Mouse (Mus musculus) liver, embryonic 13.5 days (tissue): ENCODE results near the gene Col1a2. TPM values are rescaled to one million over a fixed set of nuclear protein-coding genes. Genes with fewer than 3 reads are reported as not detected.

Experiments used
- ATAC-seq: fragments of 200-750 bp; cut with Nextera tagmentation; 2 replicates; pipeline ENCODE4 v1.8.0; 2017; ENCODE audit warnings: low read depth, mild to moderate bottlenecking, moderate number of reproducible peaks, moderate library complexity
- DNase-seq: peaks from one replicate; pipeline ENCODE4 v3.0.0; 2022
- H3K27ac ChIP-seq: fragments of 300-500 bp; sonication (generic); 2 replicates; pipeline ENCODE4 v1.5.1; 2015; ENCODE audit warnings: moderate library complexity, mild to moderate bottlenecking, inconsistent platforms
- H3K27me3 ChIP-seq: fragments of 300-500 bp; sonication (generic); 2 replicates; pipeline ENCODE4 v1.6.1; 2015; ENCODE audit warnings: mild to moderate bottlenecking, inconsistent platforms
- H3K36me3 ChIP-seq: fragments of 300-500 bp; sonication (generic); 2 replicates; pipeline ENCODE4 v1.6.1; 2015; ENCODE audit warnings: mild to moderate bottlenecking, inconsistent platforms
- H3K4me1 ChIP-seq: fragments of 300-500 bp; sonication (generic); replicated peaks from 2 replicates; pipeline ENCODE4 v1.6.1; 2015; ENCODE audit warnings: inconsistent platforms
- H3K4me2 ChIP-seq: fragments of 300-500 bp; sonication (generic); 2 replicates; pipeline ENCODE4 v1.6.1; 2015; ENCODE audit warnings: inconsistent platforms, mild to moderate bottlenecking, moderate library complexity
- H3K4me3 ChIP-seq: fragments of 300-500 bp; sonication (generic); replicated peaks from 2 replicates; pipeline ENCODE4 v1.5.1; 2015; ENCODE audit warnings: mild to moderate bottlenecking, inconsistent platforms
- H3K9ac ChIP-seq: fragments of 300-500 bp; sonication (generic); 2 replicates; pipeline ENCODE4 v1.6.1; 2015; ENCODE audit warnings: mild to moderate bottlenecking, inconsistent platforms
- H3K9me3 ChIP-seq: fragments of 300-500 bp; sonication (generic); replicated peaks from 2 replicates; pipeline ENCODE4 v1.6.1; 2016; ENCODE audit warnings: inconsistent platforms
- WGBS: fragments of 180-500 bp; shearing (Covaris S2); methylation state at CpG from one replicate; pipeline ENCODE4 v1.1.7; 2015; ENCODE audit not compliant: insufficient replicate concordance; 5-methylcytosine and 5-hydroxymethylcytosine counted together
- polyA plus RNA-seq: library from polyadenylated mRNA; unstranded; fragments of >200 nt; fragmentation: Nextera tagmentation; extraction: Ambion mirVana; gene quantifications from 2 replicates; pipeline ENCODE4 v1.2.1, GENCODE M21; 2015

Col1a2 gene
- 53.7 and 54.3 TPM in 2 replicates for polyA plus RNA-seq

DNA sequence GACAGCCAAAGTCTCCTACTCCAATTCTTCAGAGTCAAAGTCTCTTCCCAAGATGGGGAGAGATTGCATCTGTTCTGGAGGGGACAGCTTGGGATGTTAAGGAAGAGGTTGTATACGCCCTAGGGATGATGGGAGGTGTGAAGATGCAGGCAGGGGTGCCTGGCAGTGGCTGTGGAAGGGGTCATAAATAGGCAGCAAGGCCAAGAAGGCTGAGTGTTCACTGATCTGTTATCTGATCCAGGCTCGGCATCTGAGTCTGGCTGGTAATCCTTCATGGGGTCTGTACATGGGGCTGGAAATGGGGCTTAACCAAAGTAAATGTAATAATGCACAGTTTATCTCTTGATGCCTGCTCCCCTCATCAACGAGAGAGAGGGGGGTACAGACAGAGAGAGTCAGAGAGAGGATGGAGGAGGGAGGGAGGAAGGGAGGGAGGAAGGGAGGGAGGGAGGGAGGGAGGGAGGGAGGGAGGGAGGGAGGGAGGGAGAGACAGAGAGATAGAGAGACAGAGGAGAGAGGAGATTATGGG lies at the start of gene Col1a2:
Gene Col1a2 (plus strand): TSS at position 212 of the 529 bp plus-strand sequence.
- no peaks in the 10 kb centered on the region for H3K9me3 ChIP-seq
- DNase-seq (no peak), ATAC-seq (no peak)
- H3K27ac ChIP-seq: no peak within 1 kb of the TSS
- peak within 1 kb of the TSS; percentile 42 for H3K4me3 ChIP-seq
- H3K36me3 ChIP-seq: no peaks in the 10 kb centered on the region
- 0 out of 2 replicates have a peak, but pooled peaks cover 7% of the 10 kb centered on the region for H3K4me1 ChIP-seq
- H3K4me2 ChIP-seq: peak within 1 kb of the TSS; percentile 61
- H3K27me3 ChIP-seq: peaks cover 9% of the 10 kb centered on the region; the same call in 1 of the 2 replicates
- H3K9ac ChIP-seq: 0 out of 2 replicates have a peak within 1 kb of the TSS, but pooled peaks have one; percentile 49
- WGBS: 17% methylated on average over 2 of the region's 3 CpGs

DNA sequence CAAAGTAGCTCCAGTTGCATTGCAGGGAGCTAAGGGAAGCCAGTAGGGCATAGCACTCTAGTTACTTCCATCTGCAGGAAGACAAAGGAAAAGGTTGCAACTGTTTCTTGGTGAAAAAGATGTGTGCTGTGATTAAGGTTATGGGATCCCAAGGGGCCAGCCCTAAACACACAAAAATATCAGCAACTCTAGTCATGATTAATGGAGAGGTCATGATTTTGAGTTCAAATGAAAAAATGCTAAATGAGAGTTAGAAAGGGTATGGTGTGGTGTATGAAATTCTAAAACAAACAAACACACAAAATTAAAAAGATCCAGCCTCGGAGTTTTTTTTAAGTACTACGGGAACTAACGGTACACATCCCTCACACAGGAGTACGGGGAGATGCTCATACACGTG lies 49.1 kb upstream of the Col1a2 start:
- Histone ChIP-seq H3K4me2 (no peak overlapping the region), H3K9ac (no peak overlapping the region), H3K27ac (no peak overlapping the region), H3K36me3 (no peaks in the 10 kb centered on the region), H3K4me3 (no peak overlapping the region), H3K27me3 (no peaks in the 10 kb centered on the region), H3K9me3 (no peaks in the 10 kb centered on the region), H3K4me1 (peaks cover 18% of the 10 kb centered on the region)
- DNase-seq (no peak), ATAC-seq (no peak)
- 65% methylated on average over 5 of the region's 5 CpGs for WGBS

DNA sequence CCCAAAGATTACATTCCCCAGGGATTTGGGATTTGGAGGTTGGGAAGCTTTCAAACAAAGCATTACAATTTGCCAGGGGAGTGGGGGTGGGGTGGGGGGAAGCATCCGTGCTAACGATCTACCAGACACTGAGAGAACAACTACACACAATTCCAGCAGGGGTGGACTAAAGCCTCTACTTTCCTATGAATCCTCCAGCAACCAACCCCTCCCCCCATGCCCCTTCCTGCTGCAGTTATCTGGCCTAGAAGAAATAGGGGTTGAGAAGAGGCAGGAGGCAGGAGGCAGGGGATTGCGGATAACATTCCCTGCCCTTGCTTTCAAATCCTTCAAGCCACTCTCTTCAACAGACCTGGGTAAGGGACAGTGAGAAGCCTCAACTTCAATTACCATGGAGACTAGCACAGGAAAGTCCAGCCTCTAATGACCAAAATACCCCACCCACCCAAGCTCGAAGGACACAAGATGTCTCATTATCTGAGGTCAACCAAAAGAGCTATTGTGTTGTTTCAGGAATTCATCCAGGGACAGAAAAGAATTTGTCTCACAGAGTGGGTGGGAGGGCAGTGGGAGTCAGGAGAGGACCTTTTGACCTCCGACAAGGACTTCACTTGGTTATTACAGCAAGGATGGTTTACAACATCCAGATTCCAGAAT lies 48.5 kb upstream of the Col1a2 start:
- no peak overlapping the region for H3K4me3 ChIP-seq
- H3K27me3 ChIP-seq: no peaks in the 10 kb centered on the region
- peaks cover 18% of the 10 kb centered on the region for H3K4me1 ChIP-seq
- no peak overlapping the region for H3K9ac ChIP-seq
- WGBS: 36% methylated on average over 5 of the region's 5 CpGs
- DNase-seq (no peak), ATAC-seq (no peak)
- no peaks in the 10 kb centered on the region for H3K9me3 ChIP-seq
- no peaks in the 10 kb centered on the region for H3K36me3 ChIP-seq
- no peak overlapping the region for H3K27ac ChIP-seq
- H3K4me2 ChIP-seq: no peak overlapping the region

DNA sequence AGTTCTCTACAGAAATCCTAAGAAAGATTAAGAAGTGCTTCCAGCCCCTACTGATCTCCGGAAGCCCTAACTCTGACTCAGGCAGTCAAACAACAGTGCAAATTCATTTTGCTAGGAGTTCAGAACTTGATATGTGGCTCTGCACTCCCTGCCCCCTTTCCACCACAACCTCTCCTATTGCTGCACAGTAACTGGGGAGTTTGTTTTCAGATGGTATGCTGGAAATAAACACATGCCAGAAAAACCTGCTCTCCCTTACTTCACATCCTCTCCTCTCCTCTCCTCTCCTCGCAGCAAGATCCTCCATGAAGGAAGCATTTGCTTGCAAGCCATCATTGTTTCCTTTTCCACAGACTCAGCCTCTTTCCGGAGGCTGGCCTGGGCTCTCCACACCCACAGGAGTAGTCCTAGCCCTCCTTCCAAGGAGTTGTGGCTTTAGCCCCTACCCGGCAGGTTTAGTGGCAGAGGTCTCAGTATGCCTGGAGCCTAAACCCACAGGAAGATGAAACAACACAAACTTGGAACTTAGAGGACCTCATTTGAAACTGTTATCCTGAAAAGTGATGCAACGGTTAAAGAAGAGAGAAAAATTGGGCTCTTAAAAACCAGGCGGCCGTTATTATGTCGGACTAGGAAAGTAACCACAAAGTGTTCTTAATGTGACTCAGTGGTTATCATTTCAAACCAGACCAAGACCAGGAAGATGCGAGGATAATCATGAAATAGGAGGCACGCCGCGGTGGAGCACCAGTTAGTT lies 47.7 kb upstream of the Col1a2 start:
- no peak overlapping the region for H3K9ac ChIP-seq
- H3K27ac ChIP-seq: peak overlapping the region; percentile 29; the same call in 1 of the 2 replicates
- H3K36me3 ChIP-seq: no peaks in the 10 kb centered on the region
- H3K4me3 ChIP-seq: no peak overlapping the region
- DNase-seq: no peak
- no peak; the same call in 1 of the 2 replicates for ATAC-seq
- H3K4me2 ChIP-seq: peak overlapping the region; percentile 31
- WGBS: 14% methylated on average over 12 of the region's 12 CpGs
- H3K4me1 ChIP-seq: peaks cover 18% of the 10 kb centered on the region
- H3K9me3 ChIP-seq: no peaks in the 10 kb centered on the region
- H3K27me3 ChIP-seq: no peaks in the 10 kb centered on the region

DNA sequence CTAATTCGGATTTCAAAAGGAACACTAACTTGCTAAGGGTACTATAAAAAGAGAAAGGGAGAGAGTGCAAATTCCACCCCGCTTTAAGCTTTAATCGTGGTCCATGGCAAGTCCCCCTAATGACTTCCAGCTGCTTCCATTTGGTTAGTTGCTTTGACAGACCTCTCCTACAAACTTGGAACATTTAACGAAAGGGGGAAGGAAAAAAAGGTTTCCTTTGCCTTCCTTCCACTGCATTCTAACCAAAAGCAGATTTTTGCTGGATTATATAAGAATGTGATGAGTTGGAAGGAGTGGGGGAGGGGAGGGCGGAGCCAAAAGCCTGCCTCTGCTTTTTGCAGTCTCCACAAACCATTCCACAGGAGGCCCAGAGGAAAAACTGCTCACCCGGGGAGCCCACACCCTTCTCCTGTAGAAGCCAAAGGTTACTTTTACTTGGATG lies 47.0 kb upstream of the Col1a2 start:
- Histone ChIP-seq H3K36me3 (no peaks in the 10 kb centered on the region), H3K4me2 (peak overlapping the region; percentile 31; the same call in 1 of the 2 replicates), H3K27me3 (no peaks in the 10 kb centered on the region), H3K4me1 (peaks cover 18% of the 10 kb centered on the region), H3K9ac (no peak overlapping the region), H3K4me3 (no peak overlapping the region), H3K9me3 (no peaks in the 10 kb centered on the region), H3K27ac (no peak overlapping the region)
- 23% methylated on average over 6 of the region's 6 CpGs for WGBS
- ATAC-seq (no peak), DNase-seq (no peak)

DNA sequence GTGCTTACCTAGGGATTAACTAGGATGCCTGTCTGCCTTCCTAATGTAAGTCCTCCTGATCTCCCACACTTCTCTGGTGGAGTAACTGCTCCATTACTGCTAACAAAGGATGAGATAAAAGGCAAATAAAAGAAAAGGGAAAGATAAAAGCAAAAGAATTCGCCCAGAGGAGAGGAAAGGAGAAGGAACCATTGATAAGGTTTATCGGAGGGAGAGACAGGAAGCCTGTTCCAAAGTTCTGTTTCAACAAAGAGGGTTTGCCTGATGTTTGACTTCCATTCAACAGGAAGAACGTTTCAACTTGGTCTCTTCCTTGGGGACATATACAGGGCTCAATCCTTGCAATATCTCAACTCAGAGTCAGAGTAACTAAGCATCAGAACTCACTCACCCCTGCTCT lies 39.3 kb upstream of the Col1a2 start:
- H3K36me3 ChIP-seq: no peaks in the 10 kb centered on the region
- no peak for DNase-seq
- H3K27ac ChIP-seq: no peak overlapping the region
- WGBS: 8% methylated on average over 3 of the region's 3 CpGs
- no peak overlapping the region for H3K4me2 ChIP-seq
- H3K9ac ChIP-seq: no peak overlapping the region
- H3K27me3 ChIP-seq: no peaks in the 10 kb centered on the region
- no peaks in the 10 kb centered on the region for H3K9me3 ChIP-seq
- ATAC-seq: no peak
- no peak overlapping the region for H3K4me3 ChIP-seq
- 0 out of 2 replicates have a peak, but pooled peaks cover 5% of the 10 kb centered on the region for H3K4me1 ChIP-seq

DNA sequence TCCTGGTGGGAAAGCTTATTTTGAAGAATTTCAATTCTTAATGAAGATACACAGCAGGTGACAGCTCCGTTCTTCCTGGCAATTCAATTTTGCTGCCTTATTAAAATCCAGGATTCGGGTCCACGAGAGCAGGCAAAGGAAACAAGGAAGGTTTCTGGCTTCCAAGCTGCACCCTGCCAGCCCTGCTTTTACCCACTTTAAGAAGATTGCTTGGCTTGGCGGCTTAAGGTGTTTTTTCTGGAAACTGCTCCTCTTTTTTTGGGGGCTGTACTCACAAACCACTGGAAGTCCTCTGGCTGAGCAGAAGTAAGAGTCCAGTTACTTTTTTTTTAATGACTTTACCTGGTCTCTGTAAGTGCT lies 21.1 kb upstream of the Col1a2 start:
- no peak overlapping the region for H3K9ac ChIP-seq
- H3K4me1 ChIP-seq: no peaks in the 10 kb centered on the region
- ATAC-seq: no peak
- no peaks in the 10 kb centered on the region for H3K9me3 ChIP-seq
- H3K36me3 ChIP-seq: no peaks in the 10 kb centered on the region
- H3K4me3 ChIP-seq: no peak overlapping the region
- no peak overlapping the region for H3K4me2 ChIP-seq
- WGBS: 69% methylated on average over 4 of the region's 4 CpGs
- DNase-seq: no peak
- H3K27ac ChIP-seq: no peak overlapping the region
- H3K27me3 ChIP-seq: no peaks in the 10 kb centered on the region

DNA sequence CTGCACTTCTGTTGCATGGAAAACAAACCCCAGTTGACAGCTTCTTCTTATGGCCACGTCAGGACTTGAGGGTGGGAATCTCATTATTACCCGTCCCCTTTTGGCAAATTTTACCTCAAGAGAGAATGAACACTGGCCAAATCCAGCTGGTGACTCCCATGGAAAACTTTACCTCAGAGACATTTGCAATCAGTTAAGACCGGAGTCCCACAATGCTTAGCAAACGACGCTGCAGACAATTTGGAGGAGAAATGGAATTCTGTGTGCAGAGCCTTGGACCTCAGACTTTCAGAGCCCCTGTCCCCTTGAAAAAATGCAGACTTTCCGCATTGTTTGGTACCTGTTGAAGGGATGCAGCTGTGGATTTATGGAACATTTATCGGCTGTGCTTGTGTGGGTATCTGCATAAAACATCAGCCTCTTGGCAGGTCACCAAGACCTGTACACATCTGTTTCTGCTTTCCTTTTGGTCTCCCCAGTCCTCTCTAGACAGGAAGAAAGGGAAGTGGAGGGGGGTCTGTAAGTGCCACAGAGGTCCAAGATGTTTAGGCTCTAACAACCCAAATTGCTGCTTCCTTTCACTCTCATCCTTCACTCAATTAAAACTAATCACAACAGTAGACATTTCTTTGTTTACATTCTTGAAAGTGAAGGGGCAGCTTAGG lies 20.5 kb upstream of the Col1a2 start:
- Histone ChIP-seq H3K4me1 (no peaks in the 10 kb centered on the region), H3K4me3 (no peak overlapping the region), H3K36me3 (no peaks in the 10 kb centered on the region), H3K4me2 (no peak overlapping the region), H3K27me3 (no peaks in the 10 kb centered on the region), H3K27ac (no peak overlapping the region), H3K9ac (no peak overlapping the region), H3K9me3 (no peaks in the 10 kb centered on the region)
- no peak for ATAC-seq
- DNase-seq: no peak
- 54% methylated on average over 7 of the region's 7 CpGs for WGBS

DNA sequence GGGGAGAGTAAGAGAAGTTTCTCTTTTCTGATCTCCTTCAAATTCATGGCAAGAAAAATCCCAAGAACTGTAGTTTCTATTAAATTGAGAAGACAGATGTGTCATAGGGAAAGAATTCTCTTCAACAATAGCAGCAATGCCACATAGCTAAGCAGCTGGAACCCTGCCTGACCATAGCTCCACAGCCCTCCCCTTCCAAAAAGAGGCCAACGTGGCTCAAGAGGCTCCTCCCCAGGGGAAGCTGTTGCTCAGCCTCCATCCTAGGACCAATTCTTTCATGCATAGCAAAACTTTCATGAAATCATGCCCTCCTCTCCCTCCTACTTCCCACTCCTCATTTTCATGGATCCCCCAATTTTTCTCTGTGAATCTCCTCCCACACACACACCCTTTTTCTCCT lies 16.3 kb upstream of the Col1a2 start:
- no peak overlapping the region for H3K9ac ChIP-seq
- 16% methylated on average over 1 of the region's 1 CpGs for WGBS
- H3K4me1 ChIP-seq: no peaks in the 10 kb centered on the region
- DNase-seq: no peak
- no peaks in the 10 kb centered on the region for H3K9me3 ChIP-seq
- H3K4me2 ChIP-seq: no peak overlapping the region
- no peaks in the 10 kb centered on the region for H3K27me3 ChIP-seq
- H3K27ac ChIP-seq: no peak overlapping the region
- H3K36me3 ChIP-seq: no peaks in the 10 kb centered on the region
- no peak for ATAC-seq
- H3K4me3 ChIP-seq: no peak overlapping the region

DNA sequence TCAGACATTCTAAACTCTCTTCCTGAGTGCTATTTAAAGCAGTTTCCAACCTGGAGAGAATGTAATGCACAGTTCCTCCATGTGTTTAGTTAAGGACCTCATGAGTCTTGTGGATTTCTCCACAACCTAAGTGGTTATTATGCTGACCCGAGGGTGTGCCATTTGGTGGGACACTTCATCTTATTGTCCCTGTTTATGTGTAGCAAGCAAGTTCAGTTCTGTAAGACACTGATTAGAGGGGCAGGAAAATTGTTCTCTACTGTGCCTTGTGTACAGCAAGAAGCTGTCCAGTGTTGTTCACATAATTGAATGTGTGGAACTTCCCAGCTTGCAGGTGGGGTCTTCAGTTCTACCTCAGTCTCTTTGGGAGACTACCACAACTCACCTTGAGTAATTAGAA lies 15.6 kb upstream of the Col1a2 start:
- H3K9me3 ChIP-seq: no peaks in the 10 kb centered on the region
- no peak overlapping the region for H3K9ac ChIP-seq
- no peak overlapping the region for H3K4me2 ChIP-seq
- WGBS: 32% methylated on average over 1 of the region's 1 CpGs
- H3K4me3 ChIP-seq: no peak overlapping the region
- DNase-seq (no peak), ATAC-seq (no peak)
- no peaks in the 10 kb centered on the region for H3K36me3 ChIP-seq
- peak overlapping the region; percentile 55; the same call in 1 of the 2 replicates for H3K27ac ChIP-seq
- no peaks in the 10 kb centered on the region for H3K4me1 ChIP-seq
- H3K27me3 ChIP-seq: no peaks in the 10 kb centered on the region
